ENCODE assay signal across 19 mouse cellular contexts in the genomic region with DNA sequence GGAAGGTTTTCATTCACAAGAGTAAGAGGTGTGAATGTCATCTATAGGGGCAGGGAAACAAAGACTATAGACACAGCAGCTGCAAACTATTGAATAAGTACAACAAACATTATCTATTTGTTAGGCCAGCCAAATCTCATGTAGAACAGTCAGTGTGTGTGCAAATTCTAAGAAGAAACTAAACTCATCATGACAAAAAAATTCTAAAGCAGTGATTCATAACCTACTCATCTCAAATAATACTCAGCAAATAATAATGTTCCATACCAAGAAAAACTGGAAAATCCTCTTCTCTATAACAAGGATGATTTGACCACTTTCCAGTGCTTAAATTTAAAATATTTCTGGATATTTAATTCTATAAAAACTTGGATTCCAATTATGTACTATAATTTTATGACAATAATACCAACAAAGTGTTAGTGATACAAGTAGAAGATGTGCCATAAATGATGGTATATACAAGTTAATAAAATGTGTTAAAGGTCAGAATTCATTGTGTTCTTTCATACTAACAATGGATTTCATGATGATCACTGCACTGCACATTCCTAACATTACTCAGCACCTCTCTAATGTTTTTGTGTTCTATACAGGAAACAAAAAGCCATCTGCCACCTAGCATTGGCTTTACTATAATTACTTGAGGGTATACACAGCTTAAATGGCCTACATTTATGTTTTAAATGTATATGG.
"Had no signal": no experiment of that assay in that cellular context is flagged by ENCODE, and none has a peak within 500 bp of the region (broad histone marks: within the 10 kb centered on the region; RNA-seq: fewer than 3 reads in every experiment).

No protein-coding gene starts in this region.

- H3K36me3 ChIP-seq: heart, embryonic 10.5 days; heart, embryonic 12.5 days; hindbrain, embryonic 10.5 days; hindbrain, embryonic 12.5 days; intestine, embryonic 15.5 days; limb, embryonic 13.5 days; limb, embryonic 15.5 days; liver, embryonic 12.5 days had no signal

- H3K27me3 ChIP-seq: heart, embryonic 12.5 days; hindbrain, embryonic 12.5 days; intestine, embryonic 15.5 days; limb, embryonic 13.5 days; limb, embryonic 15.5 days; liver, embryonic 12.5 days had no signal

- H3K27ac ChIP-seq: gastrocnemius, adult 2 months; heart, embryonic 10.5 days; hindbrain, embryonic 10.5 days; hindbrain, embryonic 12.5 days; hindbrain, embryonic 14.5 days; intestine, embryonic 15.5 days; limb, embryonic 13.5 days; limb, embryonic 15.5 days; liver, embryonic 12.5 days; liver, embryonic 14.5 days had no signal

- H3K4me3 ChIP-seq: gastrocnemius, adult 2 months; heart, embryonic 10.5 days; heart, embryonic 12.5 days; hindbrain, embryonic 10.5 days; hindbrain, embryonic 12.5 days; intestine, embryonic 15.5 days; limb, embryonic 13.5 days; limb, embryonic 15.5 days; liver, embryonic 12.5 days had no signal

- H3K4me1 ChIP-seq: heart, embryonic 10.5 days; heart, embryonic 12.5 days; hindbrain, embryonic 10.5 days; intestine, embryonic 15.5 days; limb, embryonic 15.5 days had no signal

- DNase-seq: gastrocnemius, adult 2 months; gastrocnemius, postnatal 10 days; gastrocnemius, postnatal 36 days; heart, adult 11 months; heart, postnatal 4 days; kidney, adult 18-20 months; layer of hippocampus, adult 9-11 months; layer of hippocampus, postnatal 36 days; left cerebral cortex, postnatal 4 days had no signal

- H3K9ac ChIP-seq: heart, embryonic 12.5 days; hindbrain, embryonic 12.5 days; hindbrain, embryonic 14.5 days; intestine, embryonic 15.5 days; limb, embryonic 13.5 days; limb, embryonic 15.5 days; liver, embryonic 12.5 days; liver, embryonic 14.5 days had no signal
